Mouse (Mus musculus) frontal cortex, postnatal 10 days (tissue): Measurements from ENCODE around the gene Mybph.

Experiments
- DNase-seq, 2 experiments: peaks; one replicate each; pipeline ENCODE4 v3.0.0; 2022; ENCODE audit warnings: low spot score in 2 of 2, mixed read lengths in 1 of 2

Gene Mybph

GRCm38 (mm10) chr1:134210179-134210755 is 17.0 kb downstream of the Mybph start:
- no peak for DNase-seq

- no peak for DNase-seq
Measured at GRCm38 (mm10) chr1:134211043-134211442, 17.8 kb downstream of the Mybph start.

- no peak for DNase-seq
Measured at GRCm38 (mm10) chr1:134211631-134212030, 18.4 kb downstream of the Mybph start.

- no peak for DNase-seq
Measured at GRCm38 (mm10) chr1:134212351-134212750, 19.1 kb downstream of the Mybph start.

GRCm38 (mm10) chr1:134213405-134213804 is 20.2 kb downstream of the Mybph start:
- DNase-seq, result no peak

- no peak for DNase-seq
Measured at GRCm38 (mm10) chr1:134215059-134215458, 21.8 kb downstream of the Mybph start.

GRCm38 (mm10) chr1:134215751-134216628 is 22.7 kb downstream of the Mybph start:
- no peak for DNase-seq

- DNase-seq, result no peak
Measured at GRCm38 (mm10) chr1:134216629-134216971, 23.4 kb downstream of the Mybph start.

GRCm38 (mm10) chr1:134217028-134217481 is 23.8 kb downstream of the Mybph start:
- DNase-seq, result no peak

- no peak for DNase-seq
Measured at GRCm38 (mm10) chr1:134217942-134218341, 24.7 kb downstream of the Mybph start.

- DNase-seq, result no peak
Measured at GRCm38 (mm10) chr1:134219608-134220007, 26.4 kb downstream of the Mybph start.

- no peak for DNase-seq
Measured at GRCm38 (mm10) chr1:134221172-134221571, 27.9 kb downstream of the Mybph start.

GRCm38 (mm10) chr1:134222122-134223055 is 29.1 kb downstream of the Mybph start:
- no peak for DNase-seq

GRCm38 (mm10) chr1:134224649-134225227 is 31.5 kb downstream of the Mybph start:
- no peak for DNase-seq

- no peak for DNase-seq
Measured at GRCm38 (mm10) chr1:134225375-134225774, 32.1 kb downstream of the Mybph start.

GRCm38 (mm10) chr1:134226739-134227138 is 33.5 kb downstream of the Mybph start:
- DNase-seq, result no peak

GRCm38 (mm10) chr1:134229806-134230575 is 36.7 kb downstream of the Mybph start:
- no peak for DNase-seq

GRCm38 (mm10) chr1:134230638-134231228 is 37.5 kb downstream of the Mybph start:
- DNase-seq, result no peak

- DNase-seq, result no peak
Measured at GRCm38 (mm10) chr1:134231270-134231669, 38.0 kb downstream of the Mybph start.

- no peak for DNase-seq
Measured at GRCm38 (mm10) chr1:134231681-134232080, 38.4 kb downstream of the Mybph start.

GRCm38 (mm10) chr1:134232326-134232725 is 39.1 kb downstream of the Mybph start:
- no peak for DNase-seq
